Mouse (Mus musculus) midbrain, embryonic 12.5 days (tissue): Measurements from ENCODE around the gene Sel1l3. TPM values are rescaled to one million over a fixed set of nuclear protein-coding genes. Genes with fewer than 3 reads are reported as not detected.
A peak's percentile ranks its signal among the peaks of the same experiment; 100 is the strongest.

Experiments
- ATAC-seq: fragments of 200-750 bp; cut with Nextera tagmentation; 2 replicates; pipeline ENCODE4 v1.8.0; 2017; ENCODE audit warnings: low read depth, moderate TSS enrichment, moderate library complexity; ENCODE audit not compliant: low FRiP score
- H3K27ac ChIP-seq: fragments of 300-500 bp; sonication (generic); replicated peaks from 2 replicates; pipeline ENCODE4 v1.5.1; 2016; ENCODE audit warnings: mild to moderate bottlenecking
- H3K27me3 ChIP-seq: fragments of 300-500 bp; sonication (generic); 2 replicates; pipeline ENCODE4 v1.6.1; 2016; ENCODE audit warnings: mild to moderate bottlenecking
- H3K36me3 ChIP-seq: fragments of 300-500 bp; sonication (generic); 2 replicates; pipeline ENCODE4 v1.6.1; 2016
- H3K4me1 ChIP-seq: fragments of 300-500 bp; sonication (generic); 2 replicates; pipeline ENCODE4 v1.6.1; 2016
- H3K4me2 ChIP-seq: fragments of 300-500 bp; sonication (generic); replicated peaks from 2 replicates; pipeline ENCODE4 v1.6.1; 2016; ENCODE audit warnings: mild to moderate bottlenecking, moderate library complexity
- H3K4me3 ChIP-seq: fragments of 300-500 bp; sonication (generic); 2 replicates; pipeline ENCODE4 v1.5.1; 2016; ENCODE audit warnings: mild to moderate bottlenecking
- H3K9ac ChIP-seq: fragments of 300-500 bp; sonication (generic); replicated peaks from 2 replicates; pipeline ENCODE4 v1.6.1; 2016; ENCODE audit warnings: mild to moderate bottlenecking, moderate library complexity
- H3K9me3 ChIP-seq: fragments of 300-500 bp; sonication (generic); 2 replicates; pipeline ENCODE4 v1.6.1; 2016; ENCODE audit warnings: mild to moderate bottlenecking
- WGBS: fragments of 180-500 bp; shearing (Covaris S2); methylation state at CpG from one replicate; pipeline ENCODE4 v1.1.7; 2016; 5-methylcytosine and 5-hydroxymethylcytosine counted together
- polyA plus RNA-seq: library from polyadenylated mRNA; unstranded; fragments of >200 nt; fragmentation: Nextera tagmentation; extraction: Ambion mirVana; gene quantifications from 2 replicates; pipeline ENCODE4 v1.2.1, GENCODE M21; 2016

The Sel1l3 gene
- polyA plus RNA-seq, 1 experiment from 2014 or later, result 2.9 TPM

DNA sequence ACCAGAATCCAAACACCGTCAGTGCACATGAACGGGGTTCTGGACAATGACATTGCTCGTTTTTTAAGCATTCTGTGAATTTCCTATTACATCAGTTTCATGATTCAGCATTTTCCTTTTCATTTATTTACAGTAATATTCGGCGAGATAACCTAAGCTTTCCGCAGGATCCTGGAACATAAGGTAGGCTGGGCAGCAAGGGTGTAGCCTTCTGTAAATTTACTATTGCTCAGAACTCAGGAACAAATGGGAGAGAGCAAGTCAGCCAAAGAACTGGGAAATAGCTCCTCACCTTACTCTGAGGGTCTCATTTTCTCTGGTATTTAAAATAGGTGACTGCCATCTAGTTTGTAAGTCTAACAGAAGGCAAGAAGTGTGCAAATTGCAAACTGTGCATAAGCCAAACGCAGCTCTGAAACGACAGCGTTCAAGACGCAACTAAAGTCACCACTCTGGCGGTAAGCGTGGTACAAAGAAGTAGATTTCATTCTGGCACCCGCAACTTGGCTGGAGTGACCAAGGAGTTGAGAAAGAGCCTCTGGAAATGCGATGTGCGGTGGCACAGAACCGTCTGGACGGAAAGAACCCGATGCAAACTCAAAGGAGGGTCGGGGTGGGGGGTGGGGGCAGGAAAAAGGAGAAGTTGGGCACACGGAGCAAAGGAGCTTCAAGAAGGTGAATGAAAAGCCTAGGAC lies 1.5 kb downstream of the Sel1l3 start:
- Histone ChIP-seq H3K27ac (no peak overlapping the region), H3K9ac (peak overlapping the region; percentile 76), H3K4me2 (peak overlapping the region; percentile 99), H3K4me1 (peaks cover 23% of the 10 kb centered on the region), H3K9me3 (no peaks in the 10 kb centered on the region), H3K27me3 (peaks cover 34% of the 10 kb centered on the region), H3K36me3 (no peaks in the 10 kb centered on the region), H3K4me3 (peak overlapping the region; percentile 70)
- ATAC-seq, result no peak
- WGBS, result 24% methylated on average over 20 of the region's 20 CpGs

DNA sequence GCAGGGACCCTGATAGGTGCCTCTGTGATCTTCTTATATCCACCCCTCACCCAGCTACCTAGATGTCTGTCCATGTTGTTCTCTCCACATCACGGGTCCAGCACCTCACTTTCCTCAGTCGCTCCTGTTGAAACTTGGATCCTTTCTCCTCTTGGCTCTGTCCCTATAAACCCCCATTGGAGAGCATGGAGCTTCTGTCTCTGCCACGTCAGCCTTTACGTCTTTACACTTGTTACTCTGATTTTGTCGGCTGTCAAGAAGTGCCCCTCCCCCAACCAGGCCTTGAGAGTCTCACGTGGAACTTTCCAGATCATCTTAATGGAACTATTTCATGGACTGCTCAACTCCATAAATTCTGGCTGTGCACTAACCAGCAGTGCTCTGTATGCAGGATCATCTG lies 2.5 kb downstream of the Sel1l3 start:
- Histone ChIP-seq H3K27ac (no peak overlapping the region), H3K27me3 (peaks cover 34% of the 10 kb centered on the region), H3K36me3 (no peaks in the 10 kb centered on the region), H3K9ac (no peak overlapping the region), H3K4me2 (no peak overlapping the region), H3K4me1 (peaks cover 23% of the 10 kb centered on the region), H3K4me3 (no peak overlapping the region), H3K9me3 (no peaks in the 10 kb centered on the region)
- ATAC-seq, result no peak
- WGBS, result 64% methylated on average over 6 of the region's 6 CpGs

DNA sequence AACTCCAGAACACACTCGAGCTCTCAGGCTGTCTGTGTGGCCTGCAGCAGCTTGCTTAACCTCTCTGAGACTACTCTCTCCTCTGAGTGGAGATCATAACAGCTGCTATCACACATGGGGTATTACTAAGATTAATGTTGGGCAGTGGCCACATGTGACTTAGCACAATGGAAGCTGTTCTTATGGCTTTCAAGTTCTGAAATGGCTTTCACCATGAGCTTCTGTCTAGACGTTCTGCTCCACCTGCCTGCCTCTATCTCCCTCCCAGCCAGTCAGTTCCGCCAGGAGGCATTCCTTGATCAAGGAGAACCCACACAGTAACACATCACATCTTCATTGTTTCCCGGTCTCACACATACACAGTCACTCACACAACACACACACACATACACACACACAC lies 3.2 kb downstream of the Sel1l3 start:
- no peak for ATAC-seq
- WGBS, result 64% methylated on average over 4 of the region's 4 CpGs
- no peak overlapping the region for H3K9ac ChIP-seq
- no peak overlapping the region for H3K27ac ChIP-seq
- H3K4me1 ChIP-seq, result peaks cover 23% of the 10 kb centered on the region
- H3K27me3 ChIP-seq, result peaks cover 34% of the 10 kb centered on the region
- H3K4me2 ChIP-seq, result no peak overlapping the region
- no peaks in the 10 kb centered on the region for H3K9me3 ChIP-seq
- no peaks in the 10 kb centered on the region for H3K36me3 ChIP-seq
- no peak overlapping the region for H3K4me3 ChIP-seq

DNA sequence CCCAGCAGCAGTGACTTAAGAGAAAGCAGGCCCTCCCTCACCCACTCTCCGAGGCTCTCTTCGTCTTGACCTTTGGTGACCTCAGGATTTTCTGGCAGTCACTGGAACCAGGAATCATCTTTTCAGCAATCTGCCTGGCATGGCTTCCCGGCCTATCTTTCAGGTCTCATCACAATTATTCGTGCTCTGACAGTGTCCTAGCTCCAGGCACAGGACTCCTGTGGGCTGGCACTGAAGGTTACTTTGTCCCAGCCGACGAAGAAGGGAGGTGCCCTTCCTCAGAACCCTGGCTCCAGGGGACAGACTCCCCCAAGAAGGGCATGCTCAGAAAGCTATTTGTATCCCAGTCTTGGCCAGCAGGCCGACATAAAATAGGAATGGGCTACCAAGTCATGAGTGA lies 4.0 kb downstream of the Sel1l3 start:
- Histone ChIP-seq H3K9ac (no peak overlapping the region), H3K27ac (no peak overlapping the region), H3K4me2 (no peak overlapping the region), H3K36me3 (no peaks in the 10 kb centered on the region), H3K4me3 (no peak overlapping the region), H3K27me3 (peaks cover 34% of the 10 kb centered on the region), H3K4me1 (peaks cover 21% of the 10 kb centered on the region), H3K9me3 (no peaks in the 10 kb centered on the region)
- 47% methylated on average over 7 of the region's 7 CpGs for WGBS
- no peak for ATAC-seq

DNA sequence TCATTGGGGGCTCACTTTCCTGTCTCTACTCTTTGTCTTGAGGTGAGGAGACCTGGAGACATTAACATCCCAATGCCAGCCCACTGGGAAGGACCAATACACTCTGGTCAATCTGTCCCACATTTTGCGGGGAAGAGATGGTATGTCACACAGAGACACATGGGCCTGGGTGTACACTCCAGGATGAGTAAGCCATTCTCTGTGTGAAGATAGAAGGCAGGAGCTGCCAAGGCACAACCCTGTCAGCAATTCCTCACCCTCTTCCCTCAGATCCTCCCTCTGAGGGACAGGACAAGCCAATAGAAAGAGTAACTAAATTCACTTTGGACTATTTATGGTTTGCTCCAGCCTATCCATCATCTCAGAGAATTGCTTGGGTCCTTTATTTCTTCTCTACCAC lies 5.0 kb downstream of the Sel1l3 start:
- H3K36me3 ChIP-seq, result no peaks in the 10 kb centered on the region
- 92% methylated on average over 1 of the region's 1 CpGs for WGBS
- H3K4me2 ChIP-seq, result no peak overlapping the region
- H3K27me3 ChIP-seq, result peaks cover 34% of the 10 kb centered on the region
- H3K9ac ChIP-seq, result no peak overlapping the region
- H3K9me3 ChIP-seq, result no peaks in the 10 kb centered on the region
- H3K4me3 ChIP-seq, result no peak overlapping the region
- H3K27ac ChIP-seq, result no peak overlapping the region
- ATAC-seq, result no peak
- H3K4me1 ChIP-seq, result peaks cover 11% of the 10 kb centered on the region

DNA sequence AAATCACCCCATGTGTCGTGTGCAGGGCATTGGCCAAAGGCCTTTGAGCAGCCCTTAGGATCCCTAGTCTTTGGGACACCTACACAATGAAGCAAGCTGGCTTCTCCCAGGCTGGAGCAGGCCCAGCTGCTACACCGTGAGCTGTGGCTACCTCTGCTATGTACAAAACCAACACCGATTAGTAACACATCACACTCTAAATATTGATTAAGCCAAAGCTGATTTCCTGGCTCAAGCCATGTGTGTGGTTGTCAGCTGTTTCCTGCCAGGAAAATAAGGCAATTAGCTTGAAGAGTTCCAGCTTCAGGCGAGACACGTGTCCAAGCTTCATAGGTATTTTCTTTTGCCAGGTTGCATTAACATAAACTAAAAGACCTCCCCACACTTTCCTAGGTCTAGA lies 7.2 kb downstream of the Sel1l3 start:
- ATAC-seq, result no peak
- Histone ChIP-seq H3K9me3 (no peaks in the 10 kb centered on the region), H3K4me2 (no peak overlapping the region), H3K27me3 (peaks cover 20% of the 10 kb centered on the region), H3K9ac (no peak overlapping the region), H3K4me1 (no peaks in the 10 kb centered on the region; the same call in 1 of the 2 replicates), H3K27ac (no peak overlapping the region), H3K4me3 (no peak overlapping the region), H3K36me3 (no peaks in the 10 kb centered on the region)
- 85% methylated on average over 5 of the region's 5 CpGs for WGBS

DNA sequence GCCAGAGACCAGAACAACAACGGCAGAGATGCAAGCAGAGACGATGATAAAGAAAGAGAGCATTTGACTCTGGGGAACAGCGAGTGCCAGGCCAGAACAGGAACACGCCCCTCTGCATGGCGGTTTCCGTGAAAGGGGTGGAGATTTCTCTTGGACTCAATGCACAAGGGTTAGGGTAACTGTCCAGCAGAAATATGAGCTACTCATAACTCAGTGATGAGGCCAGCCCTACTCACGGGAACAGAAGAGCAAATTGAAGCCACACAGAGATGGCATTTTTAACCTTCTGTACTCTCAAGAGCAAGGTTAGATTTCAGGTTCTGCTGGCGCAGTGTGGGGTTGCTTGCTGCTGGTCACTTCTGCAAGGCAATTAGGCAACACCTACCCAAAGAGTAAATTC lies 11.0 kb downstream of the Sel1l3 start:
- Histone ChIP-seq H3K4me3 (no peak overlapping the region), H3K9me3 (no peaks in the 10 kb centered on the region), H3K4me2 (no peak overlapping the region), H3K27ac (no peak overlapping the region), H3K27me3 (0 out of 2 replicates have a peak, but pooled peaks cover 3% of the 10 kb centered on the region), H3K36me3 (no peaks in the 10 kb centered on the region), H3K9ac (no peak overlapping the region), H3K4me1 (peaks cover 2% of the 10 kb centered on the region; the same call in 1 of the 2 replicates)
- 89% methylated on average over 8 of the region's 8 CpGs for WGBS
- no peak for ATAC-seq

DNA sequence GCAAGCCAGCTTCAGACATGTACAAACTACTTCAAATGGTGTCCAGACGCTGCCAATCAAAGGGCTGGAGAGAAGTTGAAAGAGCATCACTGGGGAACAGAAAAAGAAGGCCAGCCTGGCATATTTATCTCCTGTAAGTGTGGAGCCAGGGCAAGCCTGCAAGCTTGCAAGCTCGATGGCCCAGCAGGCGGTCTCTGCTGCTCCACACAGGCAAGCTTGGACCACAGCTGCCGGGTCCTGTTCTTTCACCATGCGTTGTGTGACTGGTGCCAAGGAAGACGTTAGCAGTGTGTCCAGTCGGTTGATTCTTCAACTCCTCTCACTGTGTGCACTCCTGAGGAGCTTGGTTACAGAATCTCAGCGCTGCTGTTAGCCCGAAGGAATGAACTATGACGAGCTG lies 12.9 kb downstream of the Sel1l3 start:
- Histone ChIP-seq H3K9ac (no peak overlapping the region), H3K27ac (no peak overlapping the region), H3K9me3 (no peaks in the 10 kb centered on the region), H3K27me3 (0 out of 2 replicates have a peak, but pooled peaks cover 3% of the 10 kb centered on the region), H3K4me2 (no peak overlapping the region), H3K36me3 (no peaks in the 10 kb centered on the region), H3K4me3 (no peak overlapping the region), H3K4me1 (peaks cover 2% of the 10 kb centered on the region; the same call in 1 of the 2 replicates)
- WGBS, result 87% methylated on average over 10 of the region's 10 CpGs
- no peak for ATAC-seq

DNA sequence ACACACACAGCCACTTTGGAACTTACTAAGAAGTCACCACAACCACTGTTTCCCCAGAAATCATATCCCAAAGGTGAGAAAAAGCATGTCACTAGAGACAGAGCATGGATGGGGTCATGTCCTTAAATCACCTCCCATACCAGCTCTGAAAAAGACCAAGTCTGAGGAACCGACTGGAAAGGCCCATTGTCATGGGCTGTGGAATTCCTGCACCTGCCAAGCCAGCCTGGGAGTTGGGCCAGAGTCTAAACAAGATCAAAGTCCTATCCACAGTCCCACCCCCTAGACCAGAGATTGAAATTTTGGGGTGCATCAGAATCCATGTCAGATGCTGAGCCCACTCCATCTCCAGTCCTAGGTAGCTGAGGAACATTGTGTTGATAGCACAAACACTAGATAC lies 15.3 kb downstream of the Sel1l3 start:
- Histone ChIP-seq H3K36me3 (no peaks in the 10 kb centered on the region), H3K27ac (no peak overlapping the region), H3K4me1 (peaks cover 5% of the 10 kb centered on the region; the same call in 1 of the 2 replicates), H3K9ac (no peak overlapping the region), H3K27me3 (0 out of 2 replicates have a peak, but pooled peaks cover 3% of the 10 kb centered on the region), H3K9me3 (no peaks in the 10 kb centered on the region), H3K4me2 (no peak overlapping the region), H3K4me3 (no peak overlapping the region)
- ATAC-seq, result no peak
- 87% methylated on average over 1 of the region's 1 CpGs for WGBS

DNA sequence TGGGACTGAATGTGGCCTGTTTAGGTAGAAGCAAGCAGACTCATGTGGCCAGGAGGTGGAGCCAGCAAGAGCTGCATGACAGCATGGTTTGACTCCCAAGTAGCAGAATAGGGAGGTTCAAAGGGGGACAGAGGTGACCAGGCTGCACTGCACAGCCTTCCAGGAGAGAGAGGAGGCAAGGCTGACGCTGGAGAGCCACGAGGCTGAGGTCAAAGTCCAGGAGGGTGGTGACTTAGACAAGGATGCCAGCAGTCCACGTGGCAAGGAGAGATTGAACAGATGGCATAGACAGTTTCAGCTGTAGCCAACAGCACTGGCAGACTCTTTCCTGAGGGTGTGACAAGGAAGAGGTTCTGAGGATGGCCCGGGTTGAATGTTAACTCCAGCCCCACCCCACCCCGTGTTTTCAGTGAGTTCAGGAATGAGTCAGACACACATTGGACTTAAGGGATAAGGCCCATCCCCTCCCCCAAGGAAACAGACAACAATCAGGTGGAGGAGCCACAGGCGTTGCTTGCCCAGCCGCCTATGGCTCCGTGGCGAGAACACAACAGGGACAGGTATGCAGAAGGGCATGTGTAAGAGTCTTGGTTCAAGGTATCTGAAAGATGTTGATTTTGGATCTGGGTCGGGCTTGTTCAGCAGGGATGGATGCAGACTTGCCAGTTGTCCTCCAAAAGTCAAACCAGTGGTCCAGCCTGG lies 17.2 kb downstream of the Sel1l3 start:
- 81% methylated on average over 10 of the region's 10 CpGs for WGBS
- H3K9ac ChIP-seq, result no peak overlapping the region
- 0 out of 2 replicates have a peak, but pooled peaks cover 3% of the 10 kb centered on the region for H3K27me3 ChIP-seq
- H3K27ac ChIP-seq, result no peak overlapping the region
- H3K4me2 ChIP-seq, result no peak overlapping the region
- no peaks in the 10 kb centered on the region for H3K36me3 ChIP-seq
- H3K9me3 ChIP-seq, result no peaks in the 10 kb centered on the region
- ATAC-seq, result no peak
- H3K4me1 ChIP-seq, result peaks cover 9% of the 10 kb centered on the region; the same call in 1 of the 2 replicates
- H3K4me3 ChIP-seq, result no peak overlapping the region

DNA sequence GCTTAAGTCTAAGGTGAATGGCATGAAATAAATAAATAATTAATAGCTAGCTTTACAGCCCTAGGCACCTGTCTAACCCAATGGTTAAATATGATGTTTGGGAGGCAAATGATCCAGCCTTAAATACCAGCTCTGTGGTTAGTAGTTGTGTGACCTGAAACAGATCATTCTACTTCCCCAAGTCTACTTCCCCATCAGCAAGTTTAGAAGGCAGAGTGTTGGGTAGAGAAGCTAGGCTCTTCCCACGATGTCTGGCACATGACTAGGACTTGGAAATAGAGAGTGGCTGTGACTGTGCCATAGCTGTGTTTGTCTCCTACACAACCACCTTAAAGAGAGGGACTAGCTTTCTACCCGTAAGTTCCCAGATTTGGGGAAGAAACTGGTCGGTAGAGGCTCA lies 18.9 kb downstream of the Sel1l3 start:
- peaks cover 9% of the 10 kb centered on the region; the same call in 1 of the 2 replicates for H3K4me1 ChIP-seq
- no peaks in the 10 kb centered on the region for H3K27me3 ChIP-seq
- no peak overlapping the region for H3K9ac ChIP-seq
- H3K27ac ChIP-seq, result no peak overlapping the region
- ATAC-seq, result no peak
- no peaks in the 10 kb centered on the region for H3K9me3 ChIP-seq
- H3K36me3 ChIP-seq, result no peaks in the 10 kb centered on the region
- no peak overlapping the region for H3K4me2 ChIP-seq
- 89% methylated on average over 3 of the region's 3 CpGs for WGBS
- no peak overlapping the region for H3K4me3 ChIP-seq

DNA sequence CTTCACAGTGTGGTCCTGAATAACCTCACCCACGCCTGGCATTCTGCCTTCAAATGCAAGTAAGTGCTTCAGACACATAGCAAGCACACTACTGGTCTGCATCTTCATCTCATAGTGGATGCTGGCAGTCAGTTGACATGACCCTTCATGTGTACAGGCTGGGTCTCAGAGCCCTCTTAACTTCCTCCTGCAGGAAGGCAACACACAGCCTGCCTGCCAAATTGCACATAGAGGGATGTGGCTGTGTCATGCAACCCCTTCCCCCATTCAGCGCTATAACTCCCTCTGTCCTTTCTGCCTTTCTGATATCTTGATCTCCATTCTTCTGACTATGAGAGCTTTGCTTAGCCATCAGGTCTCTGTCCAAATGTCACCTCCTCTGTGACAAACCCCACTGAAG lies 19.3 kb downstream of the Sel1l3 start:
- WGBS, result 74% methylated on average over 2 of the region's 2 CpGs
- Histone ChIP-seq H3K4me2 (no peak overlapping the region), H3K4me3 (no peak overlapping the region), H3K9ac (no peak overlapping the region), H3K27ac (no peak overlapping the region), H3K4me1 (peaks cover 9% of the 10 kb centered on the region; the same call in 1 of the 2 replicates), H3K27me3 (no peaks in the 10 kb centered on the region), H3K9me3 (no peaks in the 10 kb centered on the region), H3K36me3 (no peaks in the 10 kb centered on the region)
- no peak for ATAC-seq
